Comparison of ENCODE assay signal across 21 mouse cellular contexts in genomic region chr6:34341991-34342390, GRCm38 (mm10). TPM values are rescaled to one million over a fixed set of nuclear protein-coding genes. Genes with fewer than 3 reads are reported as not detected.
"Had no signal": no experiment of that assay in that cellular context is flagged by ENCODE, and none has a peak within 500 bp of the region (broad histone marks: within the 10 kb centered on the region; RNA-seq: fewer than 3 reads in every experiment).

No protein-coding gene starts in this region.

- H3K9me3 ChIP-seq: midbrain, embryonic 10.5 days; midbrain, embryonic 12.5 days; neural tube, embryonic 13.5 days; neural tube, embryonic 15.5 days had no signal

- H3K27ac ChIP-seq: midbrain, embryonic 10.5 days; midbrain, embryonic 12.5 days; neural tube, embryonic 13.5 days; neural tube, embryonic 15.5 days had no signal

- H3K9ac ChIP-seq: lung, embryonic 14.5 days; midbrain, embryonic 12.5 days; neural tube, embryonic 13.5 days; neural tube, embryonic 15.5 days had no signal

- DNase-seq: lung, adult 18-20 months; lung, embryonic 14.5 days; lung, postnatal 10 days; lung, postnatal 4 days; midbrain, embryonic 14.5 days; retina, postnatal 1 day; right cerebral cortex, adult 18-20 months; right cerebral cortex, postnatal 25 days; right cerebral cortex, postnatal 4 days; spleen, adult 18-20 months; thymus, adult 18-20 months; thymus, postnatal 14 days; thymus, postnatal 36 days had no signal

- H3K36me3 ChIP-seq: midbrain, embryonic 10.5 days; midbrain, embryonic 12.5 days; neural tube, embryonic 13.5 days; neural tube, embryonic 15.5 days had no signal

- H3K4me2 ChIP-seq: lung, embryonic 14.5 days; midbrain, embryonic 12.5 days; neural tube, embryonic 13.5 days; neural tube, embryonic 15.5 days had no signal

- H3K4me3 ChIP-seq: midbrain, embryonic 10.5 days; midbrain, embryonic 12.5 days; myocyte; neural tube, embryonic 13.5 days; neural tube, embryonic 15.5 days had no signal

- H3K27me3 ChIP-seq: midbrain, embryonic 12.5 days; neural tube, embryonic 13.5 days had no signal

- ATAC-seq: midbrain, embryonic 16.5 days had no signal

RNA-seq across cellular contexts. Expression of gene Akr1b8, which starts 11.9 kb away (rescaled TPM):
- total RNA-seq: megakaryocyte, adult 5-6 weeks; megakaryocyte-erythroid progenitor cell, adult 5-6 weeks had no signal
